Mouse (Mus musculus) small intestine, adult 2 months (tissue): ENCODE measurements at regions not wholly inside any gene's neighbourhood (a gene's known extent, or its start where the extent isn't known, plus 50 kb on each side); places are given as distances from the start of the nearest gene placed in this dataset.

ENCODE experiments used
- CTCF ChIP-seq: fragments of 200-500 bp; IDR thresholded peaks from 2 replicates; pipeline ENCODE4 v1.5.1; 2012; ENCODE audit warnings: low read depth, mild to moderate bottlenecking, control low read depth, inconsistent platforms, low read length, moderate library complexity, mixed read lengths; ENCODE audit not compliant: insufficient replicate concordance, insufficient read length; ENCODE audit errors: extremely low read depth
- POLR2A ChIP-seq: fragments of 200-500 bp; IDR thresholded peaks from 2 replicates; pipeline ENCODE4 v1.6.1; 2012; ENCODE audit warnings: low read depth, mild to moderate bottlenecking, control low read depth, inconsistent platforms, low read length, moderate library complexity

- TF ChIP-seq CTCF (no peak), POLR2A (no peak)
Observed at GRCm38 (mm10) chr14:46612584-46612983, 147.8 kb upstream of the Cdkn3 start.
